Comparison of ENCODE assay signal across 8 mouse cellular contexts in the genomic region with DNA sequence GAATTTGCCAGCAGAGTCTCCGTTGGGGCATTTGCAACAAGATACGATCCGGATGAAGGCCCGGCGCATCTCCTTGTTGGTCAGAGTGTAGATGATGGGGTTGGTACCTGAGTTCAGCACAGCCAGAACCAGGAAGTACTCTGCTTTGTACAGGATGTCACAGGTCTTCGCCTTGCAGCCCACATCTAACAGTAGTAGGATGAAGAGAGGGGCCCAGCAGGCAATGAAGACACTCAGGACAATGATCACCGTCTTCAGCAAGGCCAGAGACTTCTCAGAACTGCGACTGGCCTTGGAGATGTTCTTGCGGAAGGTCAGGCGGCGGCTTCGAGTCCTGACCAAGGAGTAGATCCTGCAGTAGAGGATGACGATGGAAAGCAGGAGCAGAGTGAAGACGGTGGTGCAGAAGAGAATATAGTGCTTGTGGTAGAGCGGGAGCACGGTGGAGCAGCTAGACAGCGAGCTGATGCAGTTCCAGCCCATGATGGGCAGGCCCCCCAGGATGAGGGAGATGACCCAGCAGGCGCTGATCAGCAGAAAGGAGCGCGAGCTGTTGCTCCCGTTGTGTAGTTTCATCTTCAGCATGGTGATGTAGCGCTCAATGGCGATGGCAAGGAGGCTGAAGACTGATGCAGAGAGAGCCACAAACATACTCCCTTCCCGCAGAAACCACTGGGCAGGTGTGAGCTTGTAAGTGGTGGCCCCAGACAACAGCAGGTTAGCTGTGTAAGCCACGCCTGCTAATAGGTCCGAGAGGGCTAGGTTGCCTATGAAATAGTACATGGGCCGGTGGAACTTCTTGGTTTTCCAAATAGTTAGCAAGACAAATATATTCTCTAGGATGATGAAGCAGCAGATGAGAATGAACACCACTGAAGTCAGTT. TPM values are rescaled to one million over a fixed set of nuclear protein-coding genes. Genes with fewer than 3 reads are reported as not detected.
DNase-seq lines count a peak whose midpoint lies in the region; ATAC-seq and TF ChIP-seq lines count a peak whose summit lies in the region.

No protein-coding gene starts in this region.

- H3K27ac ChIP-seq in kidney, embryonic 14.5 days (ENCODE audit: low read depth, low read length) = no peak overlapping the region
- peak overlapping the region; percentile 42 for H3K27ac ChIP-seq in cortical plate, adult 2 months (ENCODE audit: insufficient read depth, low read length)
- no peak overlapping the region for H3K27ac ChIP-seq in hindbrain, embryonic 13.5 days
- no peak overlapping the region for H3K27ac ChIP-seq in midbrain, embryonic 15.5 days

- H3K36me3 ChIP-seq in kidney, embryonic 14.5 days (ENCODE audit: control insufficient read depth, insufficient read depth, low read length) = no peaks in the 10 kb centered on the region
- H3K36me3 ChIP-seq in hindbrain, embryonic 13.5 days = no peaks in the 10 kb centered on the region
- no peaks in the 10 kb centered on the region for H3K36me3 ChIP-seq in midbrain, embryonic 15.5 days (replicated peaks)

- no peak overlapping the region for H3K9ac ChIP-seq in kidney, embryonic 14.5 days (ENCODE audit: low read depth, low read length)
- H3K9ac ChIP-seq in hindbrain, embryonic 13.5 days = no peak overlapping the region
- H3K9ac ChIP-seq in midbrain, embryonic 15.5 days = no peak overlapping the region

- H3K27me3 ChIP-seq in kidney, embryonic 14.5 days (ENCODE audit: control insufficient read depth, insufficient read depth, low read length) = peaks cover 7% of the 10 kb centered on the region; the same call in 1 of the 2 replicates
- peaks cover 20% of the 10 kb centered on the region for H3K27me3 ChIP-seq in hindbrain, embryonic 13.5 days
- H3K27me3 ChIP-seq in midbrain, embryonic 15.5 days (replicated peaks) = 0 out of 2 replicates have a peak, but pooled peaks cover 7% of the 10 kb centered on the region

- 92% methylated on average over 27 of the region's 27 CpGs for WGBS in kidney, embryonic 14.5 days
- 92% methylated on average over 27 of the region's 27 CpGs for WGBS in hindbrain, embryonic 13.5 days
- WGBS in midbrain, embryonic 15.5 days = 91% methylated on average over 27 of the region's 27 CpGs

- TF ChIP-seq CTCF in cortical plate, adult 2 months (IDR thresholded peaks at IDR 0.05; ENCODE audit: extremely low read depth, insufficient read depth, low read length) = no peak

- H3K4me2 ChIP-seq in kidney, embryonic 14.5 days (replicated peaks; ENCODE audit: low read depth, low read length) = peak overlapping the region; percentile 79
- H3K4me2 ChIP-seq in hindbrain, embryonic 13.5 days = peak overlapping the region; percentile 91
- peak overlapping the region; percentile 92 for H3K4me2 ChIP-seq in midbrain, embryonic 15.5 days

- no peak for TF ChIP-seq POLR2A in cortical plate, adult 2 months (IDR thresholded peaks at IDR 0.05; ENCODE audit: extremely low read depth, insufficient read depth, low read length)

- DNase-seq in kidney, postnatal 10 days = no peak
- no peak for DNase-seq in gastrocnemius, postnatal 10 days
- no peak for DNase-seq in gastrocnemius, postnatal 4 days (ENCODE audit: low spot score in 2 of 2)
- DNase-seq in Muller cell, postnatal 12 days (ENCODE audit: inconsistent ontology term) = no peak

- peaks cover 8% of the 10 kb centered on the region; the same call in 1 of the 2 replicates for H3K4me1 ChIP-seq in kidney, embryonic 14.5 days (ENCODE audit: control insufficient read depth, insufficient read depth, low read length)
- no peaks in the 10 kb centered on the region for H3K4me1 ChIP-seq in cortical plate, adult 2 months (ENCODE audit: control insufficient read depth, insufficient read depth, low read length)
- peaks cover 35% of the 10 kb centered on the region for H3K4me1 ChIP-seq in hindbrain, embryonic 13.5 days (replicated peaks)
- H3K4me1 ChIP-seq in midbrain, embryonic 15.5 days = peaks cover 22% of the 10 kb centered on the region

- no peak for ATAC-seq in kidney, embryonic 14.5 days (ENCODE audit: low FRiP score, low TSS enrichment)
- ATAC-seq in hindbrain, embryonic 13.5 days (ENCODE audit: low FRiP score) = no peak
- ATAC-seq in midbrain, embryonic 15.5 days (replicated peaks) = no peak

- no peaks in the 10 kb centered on the region for H3K9me3 ChIP-seq in kidney, embryonic 14.5 days (ENCODE audit: control insufficient read depth, low read length)
- H3K9me3 ChIP-seq in hindbrain, embryonic 13.5 days = no peaks in the 10 kb centered on the region
- H3K9me3 ChIP-seq in midbrain, embryonic 15.5 days = no peaks in the 10 kb centered on the region

- H3K4me3 ChIP-seq in kidney, embryonic 14.5 days (ENCODE audit: low read length) = no peak overlapping the region; the same call in 1 of the 2 replicates
- H3K4me3 ChIP-seq in cortical plate, adult 2 months (ENCODE audit: insufficient read depth, low read length) = peak overlapping the region; percentile 51
- H3K4me3 ChIP-seq in hindbrain, embryonic 13.5 days = peak overlapping the region; percentile 51; the same call in 1 of the 2 replicates
- peak overlapping the region; percentile 10; the same call in 1 of the 2 replicates for H3K4me3 ChIP-seq in midbrain, embryonic 15.5 days

RNA-seq across cellular contexts. Expression of gene S1pr1, which starts 2.7 kb away (rescaled TPM):
- polyA plus RNA-seq in kidney, embryonic 14.5 days (2014; fragmentation: Nextera tagmentation; extraction: Ambion mirVana) = 10.4 and 11.1 TPM in 2 replicates
- 194 and 210 TPM in 2 replicates for polyA plus RNA-seq in cortical plate, adult 2 months (2012; rRNA removed)
- 22.8 and 23.5 TPM in 2 replicates for polyA plus RNA-seq in hindbrain, embryonic 13.5 days (2015; fragmentation: Nextera tagmentation; extraction: Ambion mirVana)
- polyA plus RNA-seq in midbrain, embryonic 15.5 days (2015; fragmentation: Nextera tagmentation; extraction: Ambion mirVana) = 27.7 TPM in 2 replicates
- total RNA-seq in gastrocnemius, postnatal 10 days (2021) = 10 to 100 TPM; 23.5 to 29.2 TPM
- total RNA-seq in gastrocnemius, postnatal 4 days (2021) = 10 to 100 TPM; 25.4 to 26.6 TPM
